ENCODE assay signal across 22 mouse cellular contexts in genomic region chr1:169764619-169764955, GRCm38 (mm10). TPM values are rescaled to one million over a fixed set of nuclear protein-coding genes. Genes with fewer than 3 reads are reported as not detected.
DNase-seq lines count a peak whose midpoint lies in the region; ATAC-seq and TF ChIP-seq lines count a peak whose summit lies in the region.
"Had no signal": no experiment of that assay in that cellular context is flagged by ENCODE, and none has a peak within 500 bp of the region (broad histone marks: within the 10 kb centered on the region; RNA-seq: fewer than 3 reads in every experiment).

No protein-coding gene starts in this region.

- H3K9me3 ChIP-seq in hindbrain, embryonic 13.5 days, result no peaks in the 10 kb centered on the region
- H3K9me3 ChIP-seq in hindbrain, embryonic 11.5 days (ENCODE audit: control insufficient read depth, low read length), result no peaks in the 10 kb centered on the region
- no peaks in the 10 kb centered on the region for H3K9me3 ChIP-seq in midbrain, embryonic 14.5 days (ENCODE audit: control insufficient read depth, low read length)
- H3K9me3 ChIP-seq: embryonic facial prominence, embryonic 13.5 days; limb, embryonic 12.5 days; liver, embryonic 13.5 days; lung, embryonic 15.5 days had no signal

- no peak for TF ChIP-seq POLR2A in embryonic fibroblast, embryonic 13.5 days (IDR thresholded peaks at IDR 0.05; ENCODE audit: low read depth, low read length)

- H3K36me3 ChIP-seq in hindbrain, embryonic 13.5 days, result no peaks in the 10 kb centered on the region
- H3K36me3 ChIP-seq in hindbrain, embryonic 11.5 days (ENCODE audit: control insufficient read depth, insufficient read depth, low read length), result no peaks in the 10 kb centered on the region
- no peaks in the 10 kb centered on the region for H3K36me3 ChIP-seq in midbrain, embryonic 14.5 days (ENCODE audit: control insufficient read depth, insufficient read depth, low read length)
- H3K36me3 ChIP-seq: embryonic facial prominence, embryonic 13.5 days; limb, embryonic 12.5 days; liver, embryonic 13.5 days; lung, embryonic 15.5 days had no signal

- H3K4me1 ChIP-seq in hindbrain, embryonic 13.5 days (replicated peaks), result peaks cover 12% of the 10 kb centered on the region; the same call in 1 of the 2 replicates
- H3K4me1 ChIP-seq in hindbrain, embryonic 11.5 days (replicated peaks; ENCODE audit: control insufficient read depth, insufficient read depth, low read length), result no peaks in the 10 kb centered on the region
- H3K4me1 ChIP-seq in embryonic fibroblast, embryonic 13.5 days (ENCODE audit: control insufficient read depth, insufficient read depth, low read length), result peaks cover 13% of the 10 kb centered on the region
- peaks cover 6% of the 10 kb centered on the region; the same call in 1 of the 2 replicates for H3K4me1 ChIP-seq in midbrain, embryonic 14.5 days (ENCODE audit: control insufficient read depth, insufficient read depth, low read length)
- H3K4me1 ChIP-seq: embryonic facial prominence, embryonic 13.5 days; limb, embryonic 12.5 days; liver, embryonic 13.5 days; lung, embryonic 15.5 days had no signal

- peak overlapping the region; percentile 78 for H3K27ac ChIP-seq in hindbrain, embryonic 13.5 days
- no peak overlapping the region for H3K27ac ChIP-seq in hindbrain, embryonic 11.5 days (ENCODE audit: low read depth, low read length)
- peak overlapping the region; percentile 57 for H3K27ac ChIP-seq in embryonic fibroblast, embryonic 13.5 days (ENCODE audit: insufficient read depth, low read length)
- peak overlapping the region; percentile 49 for H3K27ac ChIP-seq in midbrain, embryonic 14.5 days (replicated peaks; ENCODE audit: low read depth, low read length)
- H3K27ac ChIP-seq: embryonic facial prominence, embryonic 13.5 days; limb, embryonic 12.5 days; liver, embryonic 13.5 days; lung, embryonic 15.5 days; macrophage had no signal

- WGBS in hindbrain, embryonic 13.5 days, result 69% methylated on average over 2 of the region's 2 CpGs
- 90% methylated on average over 2 of the region's 2 CpGs for WGBS in hindbrain, embryonic 11.5 days
- 56% methylated on average over 2 of the region's 2 CpGs for WGBS in midbrain, embryonic 14.5 days

- no peak overlapping the region for H3K4me3 ChIP-seq in hindbrain, embryonic 13.5 days
- no peak overlapping the region for H3K4me3 ChIP-seq in hindbrain, embryonic 11.5 days (ENCODE audit: low read depth, low read length)
- no peak overlapping the region for H3K4me3 ChIP-seq in embryonic fibroblast, embryonic 13.5 days (ENCODE audit: insufficient read depth, low read length)
- no peak overlapping the region for H3K4me3 ChIP-seq in midbrain, embryonic 14.5 days (replicated peaks; ENCODE audit: low read depth, low read length)
- H3K4me3 ChIP-seq: embryonic facial prominence, embryonic 13.5 days; limb, embryonic 12.5 days; liver, embryonic 13.5 days; lung, embryonic 15.5 days had no signal

- no peak overlapping the region for H3K9ac ChIP-seq in hindbrain, embryonic 13.5 days
- H3K9ac ChIP-seq in hindbrain, embryonic 11.5 days (ENCODE audit: low read depth, low read length), result no peak overlapping the region
- H3K9ac ChIP-seq in midbrain, embryonic 14.5 days (replicated peaks; ENCODE audit: low read length), result no peak overlapping the region
- H3K9ac ChIP-seq: embryonic facial prominence, embryonic 13.5 days; limb, embryonic 12.5 days; liver, embryonic 13.5 days; lung, embryonic 15.5 days had no signal

- TF ChIP-seq CTCF in embryonic fibroblast, embryonic 13.5 days (IDR thresholded peaks at IDR 0.05; ENCODE audit: borderline replicate concordance, insufficient read depth, low read length), result no peak

- intact Hi-C loops in heart, postnatal 25 days (cut with DNase I), result no loop called here

- H3K27me3 ChIP-seq in hindbrain, embryonic 13.5 days, result no peaks in the 10 kb centered on the region
- H3K27me3 ChIP-seq in hindbrain, embryonic 11.5 days (ENCODE audit: control insufficient read depth, insufficient read depth, low read length), result no peaks in the 10 kb centered on the region
- H3K27me3 ChIP-seq in midbrain, embryonic 14.5 days (ENCODE audit: control insufficient read depth, insufficient read depth, low read length), result no peaks in the 10 kb centered on the region
- H3K27me3 ChIP-seq: embryonic facial prominence, embryonic 13.5 days; limb, embryonic 12.5 days; liver, embryonic 13.5 days; lung, embryonic 15.5 days had no signal

- peak; percentile 37 for ATAC-seq in hindbrain, embryonic 13.5 days (ENCODE audit: low FRiP score)
- ATAC-seq in hindbrain, embryonic 11.5 days (ENCODE audit: low FRiP score), result no peak
- no peak for ATAC-seq in midbrain, embryonic 14.5 days (ENCODE audit: low FRiP score, low TSS enrichment)
- no peak for ATAC-seq in erythroblast, adult 5-6 weeks (replicated peaks; ENCODE audit: low FRiP score, poor library complexity, severe bottlenecking)
- ATAC-seq: intestine, embryonic 16.5 days had no signal

- H3K4me2 ChIP-seq in hindbrain, embryonic 13.5 days, result no peak overlapping the region
- no peak overlapping the region for H3K4me2 ChIP-seq in hindbrain, embryonic 11.5 days (replicated peaks; ENCODE audit: low read depth, low read length)
- no peak overlapping the region for H3K4me2 ChIP-seq in midbrain, embryonic 14.5 days (ENCODE audit: low read length)
- H3K4me2 ChIP-seq: embryonic facial prominence, embryonic 13.5 days; heart, embryonic 11.5 days; limb, embryonic 12.5 days; liver, embryonic 13.5 days; lung, embryonic 15.5 days had no signal

- no peak for DNase-seq in hindbrain, embryonic 11.5 days (ENCODE audit: low spot score)
- DNase-seq in NIH3T3 (ENCODE audit: low read depth), result peak; percentile 93
- DNase-seq in midbrain, embryonic 14.5 days, result no peak
- no peak for DNase-seq in heart, postnatal 25 days (ENCODE audit: low spot score)
- no peak for DNase-seq in testis, postnatal 10 days (ENCODE audit: low spot score)
- DNase-seq: adrenal gland, postnatal 10 days; cerebellum, adult 18-20 months; heart, postnatal 36 days; liver, embryonic 13.5 days; thymus, adult 18-20 months had no signal

RNA-seq across cellular contexts. Expression of gene Rgs4, which starts 17.1 kb away (rescaled TPM):
- 50.0 and 51.1 TPM in 2 replicates for polyA plus RNA-seq in hindbrain, embryonic 13.5 days (2015; fragmentation: Nextera tagmentation; extraction: Ambion mirVana)
- 17.3 and 21.3 TPM in 2 replicates for polyA plus RNA-seq in hindbrain, embryonic 11.5 days (2014; fragmentation: Nextera tagmentation; extraction: Ambion mirVana)
- polyA plus RNA-seq in embryonic fibroblast, embryonic 13.5 days (2011; ENCODE audit: insufficient read length, low read depth, missing spikeins), result 12.9 and 18.2 TPM in 2 replicates
- 47.2 and 48.7 TPM in 2 replicates for polyA plus RNA-seq in midbrain, embryonic 14.5 days (2014; fragmentation: Nextera tagmentation; extraction: Ambion mirVana)
- 10 to 100 TPM; 13.5 to 20.4 TPM for total RNA-seq in heart, postnatal 25 days (2021)
- not detected in 2 replicates for total RNA-seq in erythroblast, adult 5-6 weeks (2015; ENCODE audit: low replicate concordance)
- not detected in 2 replicates for total RNA-seq in erythroblast, adult 5-6 weeks (2017; ENCODE audit: low replicate concordance)
- total RNA-seq: CH12.LX; monocyte, adult 5-6 weeks; neutrophil, adult 5-6 weeks had no signal
- polyA plus RNA-seq: macrophage had no signal
